8 mouse cellular contexts compared by ENCODE assay signal in genomic region chr6:92183621-92184131, GRCm38 (mm10). TPM values are rescaled to one million over a fixed set of nuclear protein-coding genes. Genes with fewer than 3 reads are reported as not detected.
DNase-seq lines count a peak whose midpoint lies in the region; ATAC-seq and TF ChIP-seq lines count a peak whose summit lies in the region.

TSS of gene Mrps25 (minus strand) at chr6:92184033.

- no peak within 1 kb of the TSS for H3K27ac ChIP-seq in bone marrow macrophage, adult 2 months (ENCODE audit: insufficient read depth, low read depth, low read length)
- H3K27ac ChIP-seq in embryonic facial prominence, embryonic 15.5 days (replicated peaks): peak within 1 kb of the TSS; percentile 77
- peak within 1 kb of the TSS; percentile 61; the same call in 1 of the 2 replicates for H3K27ac ChIP-seq in limb, embryonic 13.5 days
- peak within 1 kb of the TSS; percentile 83 for H3K27ac ChIP-seq in midbrain, embryonic 15.5 days

- peak within 1 kb of the TSS; percentile 84 for H3K4me3 ChIP-seq in bone marrow macrophage, adult 2 months (ENCODE audit: insufficient read depth, low read length)
- H3K4me3 ChIP-seq in embryonic facial prominence, embryonic 15.5 days (replicated peaks): peak within 1 kb of the TSS; percentile 91
- peak within 1 kb of the TSS; percentile 83 for H3K4me3 ChIP-seq in limb, embryonic 13.5 days
- peak within 1 kb of the TSS; percentile 80 for H3K4me3 ChIP-seq in midbrain, embryonic 15.5 days

- peaks cover 9% of the 10 kb centered on the region; the same call in 1 of the 2 replicates for H3K4me1 ChIP-seq in bone marrow macrophage, adult 2 months (ENCODE audit: control insufficient read depth, insufficient read depth, low read length)
- H3K4me1 ChIP-seq in embryonic facial prominence, embryonic 15.5 days: peaks cover 10% of the 10 kb centered on the region
- peaks cover 14% of the 10 kb centered on the region for H3K4me1 ChIP-seq in limb, embryonic 13.5 days
- H3K4me1 ChIP-seq in midbrain, embryonic 15.5 days: peaks cover 16% of the 10 kb centered on the region

- peaks cover 48% of the 10 kb centered on the region for H3K36me3 ChIP-seq in embryonic facial prominence, embryonic 15.5 days
- peaks cover 64% of the 10 kb centered on the region for H3K36me3 ChIP-seq in limb, embryonic 13.5 days
- peaks cover 10% of the 10 kb centered on the region; the same call in 1 of the 2 replicates for H3K36me3 ChIP-seq in midbrain, embryonic 15.5 days (replicated peaks)

- peak within 1 kb of the TSS; percentile 79 for H3K9ac ChIP-seq in embryonic facial prominence, embryonic 15.5 days
- H3K9ac ChIP-seq in limb, embryonic 13.5 days: peak within 1 kb of the TSS; percentile 83
- H3K9ac ChIP-seq in midbrain, embryonic 15.5 days: peak within 1 kb of the TSS; percentile 74

- H3K27me3 ChIP-seq in embryonic facial prominence, embryonic 15.5 days: no peaks in the 10 kb centered on the region
- no peaks in the 10 kb centered on the region for H3K27me3 ChIP-seq in limb, embryonic 13.5 days
- no peaks in the 10 kb centered on the region for H3K27me3 ChIP-seq in midbrain, embryonic 15.5 days (replicated peaks)

- H3K4me2 ChIP-seq in embryonic facial prominence, embryonic 15.5 days (replicated peaks): peak within 1 kb of the TSS; percentile 59
- H3K4me2 ChIP-seq in limb, embryonic 13.5 days (replicated peaks): peak within 1 kb of the TSS; percentile 80
- H3K4me2 ChIP-seq in midbrain, embryonic 15.5 days: peak within 1 kb of the TSS; percentile 70

- ATAC-seq in embryonic facial prominence, embryonic 15.5 days (ENCODE audit: insufficient number of reproducible peaks, low FRiP score, low TSS enrichment, low read depth): peak; percentile 86
- peak; percentile 93 for ATAC-seq in limb, embryonic 13.5 days (ENCODE audit: low FRiP score, low read depth)
- peak; percentile 96 for ATAC-seq in midbrain, embryonic 15.5 days (replicated peaks)

- under 1% methylated on average over 42 of the region's 42 CpGs for WGBS in embryonic facial prominence, embryonic 15.5 days
- WGBS in limb, embryonic 13.5 days: under 1% methylated on average over 42 of the region's 42 CpGs
- 0% methylated on average over 42 of the region's 42 CpGs for WGBS in midbrain, embryonic 15.5 days

- peak; percentile 74 for DNase-seq in A20 (ENCODE audit: low read depth, low spot score)
- peak; percentile 56 for DNase-seq in heart, adult 8-10 months (ENCODE audit: low spot score)
- DNase-seq in kidney, adult 8-10 months: peak; percentile 41 to 71
- peak; percentile 57 to 73 for DNase-seq in spleen, postnatal 10 days (ENCODE audit: low spot score in 2 of 2)

- no peak for TF ChIP-seq CTCF in bone marrow macrophage, adult 2 months (IDR thresholded peaks at IDR 0.05; ENCODE audit: low read depth, low read length)

- TF ChIP-seq POLR2A in bone marrow macrophage, adult 2 months (IDR thresholded peaks at IDR 0.05; ENCODE audit: borderline replicate concordance, low read depth, low read length): no peak

- no peaks in the 10 kb centered on the region for H3K9me3 ChIP-seq in embryonic facial prominence, embryonic 15.5 days (replicated peaks)
- H3K9me3 ChIP-seq in limb, embryonic 13.5 days: peaks cover 9% of the 10 kb centered on the region; the same call in 1 of the 2 replicates
- no peaks in the 10 kb centered on the region; the same call in 1 of the 2 replicates for H3K9me3 ChIP-seq in midbrain, embryonic 15.5 days

RNA-seq across cellular contexts. Expression of gene Mrps25, which starts in this region (rescaled TPM):
- polyA plus RNA-seq in bone marrow macrophage, adult 2 months (2012; ENCODE audit: insufficient read depth, insufficient read length, missing spikeins): 48.5 and 58.0 TPM in 2 replicates
- polyA plus RNA-seq in embryonic facial prominence, embryonic 15.5 days (2015; fragmentation: Nextera tagmentation; extraction: Ambion mirVana): 82.5 and 82.9 TPM in 2 replicates
- 10 to 100 TPM; 67.1 to 86.9 (median 71.9) TPM for total RNA-seq in heart, adult 8-10 months (2022)
- 89.2 and 89.9 TPM in 2 replicates for polyA plus RNA-seq in limb, embryonic 13.5 days (2015; fragmentation: Nextera tagmentation; extraction: Ambion mirVana)
- polyA plus RNA-seq in midbrain, embryonic 15.5 days (2015; fragmentation: Nextera tagmentation; extraction: Ambion mirVana): 64.8 and 67.0 TPM in 2 replicates
